17 mouse cellular contexts compared by ENCODE assay signal in the genomic region with DNA sequence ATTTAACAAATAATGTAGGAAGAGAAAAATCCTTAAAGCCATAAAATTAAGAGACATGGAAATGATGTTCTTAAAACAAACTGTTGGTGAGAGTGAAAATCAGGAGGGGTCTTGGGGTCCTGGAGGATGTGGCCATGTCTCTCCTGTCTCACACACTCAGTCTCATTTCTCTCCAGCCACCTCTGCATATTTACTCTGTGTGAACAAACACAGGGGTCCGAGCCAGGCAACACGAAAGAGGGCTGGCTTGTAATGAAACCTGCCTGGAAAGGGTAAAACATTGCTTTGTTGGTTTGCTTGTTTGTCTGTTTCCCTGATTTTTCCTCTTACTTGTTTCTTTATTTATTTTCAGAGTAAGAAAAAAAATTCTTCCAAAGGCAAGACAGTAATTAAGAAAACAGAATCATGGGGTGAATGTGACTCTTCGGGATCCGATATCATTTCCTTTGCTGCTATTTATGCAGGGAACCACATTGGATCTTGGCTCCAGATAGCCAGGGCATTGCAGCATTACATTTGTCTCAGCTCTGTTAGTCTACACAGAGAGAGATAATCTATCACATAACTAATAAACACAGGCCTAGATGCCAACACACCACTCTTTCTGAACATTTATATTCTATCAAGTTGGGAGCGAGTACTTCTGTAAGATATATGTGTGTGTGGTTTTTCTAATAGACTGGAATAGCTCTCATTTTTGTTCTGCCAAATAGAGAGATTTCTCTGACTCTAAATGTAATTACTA.
"Had no signal": no experiment of that assay in that cellular context is flagged by ENCODE, and none has a peak within 500 bp of the region (broad histone marks: within the 10 kb centered on the region; RNA-seq: fewer than 3 reads in every experiment).

No protein-coding gene starts in this region.

- H3K27me3 ChIP-seq: liver, embryonic 13.5 days; liver, embryonic 15.5 days; megakaryocyte, embryonic 14.5 days; midbrain, embryonic 13.5 days; midbrain, embryonic 15.5 days; neural tube, embryonic 12.5 days; stomach, embryonic 15.5 days had no signal

- H3K4me3 ChIP-seq: liver, embryonic 13.5 days; liver, embryonic 15.5 days; megakaryocyte, embryonic 14.5 days; midbrain, embryonic 13.5 days; midbrain, embryonic 15.5 days; neural tube, embryonic 12.5 days; stomach, embryonic 15.5 days had no signal

- H3K4me1 ChIP-seq: liver, embryonic 13.5 days; liver, embryonic 15.5 days; megakaryocyte, embryonic 14.5 days; midbrain, embryonic 13.5 days; midbrain, embryonic 15.5 days; neural tube, embryonic 12.5 days; stomach, embryonic 15.5 days had no signal

- DNase-seq: liver, embryonic 13.5 days; liver, postnatal 0 days; lung, postnatal 14 days; right cerebral cortex, postnatal 14 days; thymus, adult 2 months; thymus, postnatal 25 days; thymus, postnatal 4 days had no signal

- ATAC-seq: liver, postnatal 0 days; lung, postnatal 0 days; midbrain, embryonic 13.5 days; midbrain, embryonic 15.5 days had no signal

- H3K36me3 ChIP-seq: liver, embryonic 13.5 days; liver, embryonic 15.5 days; midbrain, embryonic 13.5 days; midbrain, embryonic 15.5 days; neural tube, embryonic 12.5 days; stomach, embryonic 15.5 days had no signal

- H3K27ac ChIP-seq: liver, embryonic 13.5 days; liver, embryonic 15.5 days; macrophage; midbrain, embryonic 13.5 days; midbrain, embryonic 15.5 days; neural tube, embryonic 12.5 days; stomach, embryonic 15.5 days; stomach, postnatal 0 days had no signal

- H3K4me2 ChIP-seq: liver, embryonic 13.5 days; liver, embryonic 15.5 days; midbrain, embryonic 11.5 days; midbrain, embryonic 13.5 days; midbrain, embryonic 15.5 days; neural tube, embryonic 12.5 days; stomach, embryonic 15.5 days had no signal

- H3K9ac ChIP-seq: liver, embryonic 13.5 days; liver, embryonic 15.5 days; liver, postnatal 0 days; midbrain, embryonic 13.5 days; midbrain, embryonic 15.5 days; neural tube, embryonic 12.5 days; stomach, embryonic 15.5 days had no signal

- H3K9me3 ChIP-seq: liver, embryonic 13.5 days; liver, embryonic 15.5 days; megakaryocyte, embryonic 14.5 days; midbrain, embryonic 13.5 days; midbrain, embryonic 15.5 days; neural tube, embryonic 12.5 days; stomach, embryonic 15.5 days had no signal
